Mouse (Mus musculus): ENCODE measurements around the gene Galc.

Gene Galc

GRCm38 (mm10) chr12:98187186-98187899, 71.9 kb downstream of the Galc start:
- in situ Hi-C loops (cut with MboI, MseI), result no loop called here

GRCm38 (mm10) chr12:98181729-98182128, 77.5 kb downstream of the Galc start:
- in situ Hi-C loops (cut with MboI, MseI), result no loop called here

- in situ Hi-C loops (cut with MboI, MseI), result no loop called here
Observed at GRCm38 (mm10) chr12:98180807-98181206, 78.5 kb downstream of the Galc start.

- in situ Hi-C loops (cut with MboI, MseI), result no loop called here
Observed at GRCm38 (mm10) chr12:98180235-98180800, 78.9 kb downstream of the Galc start.

GRCm38 (mm10) chr12:98179496-98179895, 79.8 kb downstream of the Galc start:
- in situ Hi-C loops (cut with MboI, MseI), result no loop called here

GRCm38 (mm10) chr12:98176632-98177031, 82.6 kb downstream of the Galc start:
- in situ Hi-C loops (cut with MboI, MseI), result no loop called here

GRCm38 (mm10) chr12:98161901-98162300, 97.4 kb downstream of the Galc start:
- in situ Hi-C loops (cut with MboI, MseI), result no loop called here

GRCm38 (mm10) chr12:98160867-98161266, 98.4 kb downstream of the Galc start:
- in situ Hi-C loops (cut with MboI, MseI), result no loop called here

All from T-helper 2 cell (primary cell).